Mouse (Mus musculus): ENCODE data around the gene Taf15. TPM values are rescaled to one million over a fixed set of nuclear protein-coding genes. Genes with fewer than 3 reads are reported as not detected.

Gene Taf15
- total and polyA plus RNA-seq, 3 experiments: 9.1 to 39.6 (median 34.2) TPM

GRCm38 (mm10) chr11:83462711-83463244 lies 10.1 kb upstream of the Taf15 start, which contains the start of gene Mmp28:
Gene Mmp28, minus strand, starts transcription at chr11:83463071.
- TF ChIP-seq POLR2A (IDR thresholded peaks at IDR 0.05; ENCODE audit: insufficient read depth, low read depth, low read length) (peak; percentile 42), CTCF (IDR thresholded peaks at IDR 0.05) (no peak), EP300 (IDR thresholded peaks at IDR 0.05; ENCODE audit: insufficient read depth, low read depth, low read length) (no peak)
- Histone ChIP-seq H3K27ac (peak within 1 kb of the TSS; percentile 78), H3K36me3 (ENCODE audit: control insufficient read depth, insufficient read depth, low read length) (peaks cover 4% of the 10 kb centered on the region; the same call in 1 of the 2 replicates), H3K4me1 (ENCODE audit: control insufficient read depth, insufficient read depth, low read length) (peaks cover 24% of the 10 kb centered on the region), H3K4me3 (peak within 1 kb of the TSS; percentile 59), H3K9ac (ENCODE audit: low read depth, low read length) (peak within 1 kb of the TSS; percentile 90), H3K27me3 (ENCODE audit: control insufficient read depth, insufficient read depth, low read length) (no peaks in the 10 kb centered on the region), H3K79me2 (replicated peaks; ENCODE audit: control insufficient read depth, insufficient read depth, low read length) (peaks cover 3% of the 10 kb centered on the region; the same call in 1 of the 2 replicates)
- under 1% methylated on average over 42 of the region's 42 CpGs for WGBS
- DNase-seq: peak; percentile 85 to 87
- intact Hi-C loops (cut with DNase I): no loop called here

- Histone ChIP-seq H3K27ac (peak overlapping the region; percentile 72), H3K79me2 (replicated peaks; ENCODE audit: control insufficient read depth, insufficient read depth, low read length) (peaks cover 3% of the 10 kb centered on the region; the same call in 1 of the 2 replicates), H3K9ac (ENCODE audit: low read depth, low read length) (no peak overlapping the region), H3K4me3 (no peak overlapping the region), H3K36me3 (ENCODE audit: control insufficient read depth, insufficient read depth, low read length) (peaks cover 4% of the 10 kb centered on the region; the same call in 1 of the 2 replicates), H3K4me1 (ENCODE audit: control insufficient read depth, insufficient read depth, low read length) (peaks cover 21% of the 10 kb centered on the region), H3K27me3 (ENCODE audit: control insufficient read depth, insufficient read depth, low read length) (no peaks in the 10 kb centered on the region)
- intact Hi-C loops (cut with DNase I): loop anchor here (5.0 kb wide), 1 partner anchor 514 kb away; the partner anchor contains the start of gene Slfn5
- peak; percentile 71 to 79 for DNase-seq
- peak; percentile 78; the same call in 1 of the 2 replicates for TF ChIP-seq EP300 (IDR thresholded peaks at IDR 0.05; ENCODE audit: insufficient read depth, low read depth, low read length)
- no peak for TF ChIP-seq POLR2A (IDR thresholded peaks at IDR 0.05; ENCODE audit: insufficient read depth, low read depth, low read length)
- 8% methylated on average over 2 of the region's 2 CpGs for WGBS
Observed at GRCm38 (mm10) chr11:83465976-83466375, 6.9 kb upstream of the Taf15 start.

- H3K36me3 ChIP-seq (ENCODE audit: control insufficient read depth, insufficient read depth, low read length): peaks cover 4% of the 10 kb centered on the region; the same call in 1 of the 2 replicates
Observed at GRCm38 (mm10) chr11:83467120-83467652, 5.7 kb upstream of the Taf15 start.

GRCm38 (mm10) chr11:83468765-83469164 lies 4.1 kb upstream of the Taf15 start:
- 93% methylated on average over 3 of the region's 3 CpGs for WGBS
- Histone ChIP-seq H3K27me3 (ENCODE audit: control insufficient read depth, insufficient read depth, low read length) (no peaks in the 10 kb centered on the region), H3K79me2 (replicated peaks; ENCODE audit: control insufficient read depth, insufficient read depth, low read length) (no peaks in the 10 kb centered on the region), H3K9ac (ENCODE audit: low read depth, low read length) (no peak overlapping the region), H3K27ac (no peak overlapping the region), H3K4me3 (no peak overlapping the region), H3K4me1 (ENCODE audit: control insufficient read depth, insufficient read depth, low read length) (peaks cover 14% of the 10 kb centered on the region), H3K36me3 (ENCODE audit: control insufficient read depth, insufficient read depth, low read length) (peaks cover 4% of the 10 kb centered on the region; the same call in 1 of the 2 replicates)
- TF ChIP-seq POLR2A (IDR thresholded peaks at IDR 0.05; ENCODE audit: insufficient read depth, low read depth, low read length) (no peak), EP300 (IDR thresholded peaks at IDR 0.05; ENCODE audit: insufficient read depth, low read depth, low read length) (no peak), CTCF (IDR thresholded peaks at IDR 0.05) (no peak)
- intact Hi-C loops (cut with DNase I): loop anchor here (5.0 kb wide), 1 partner anchor 516 kb away; the partner anchor contains the start of gene Slfn5
- DNase-seq: no peak

More at GRCm38 (mm10) chr11:83467120-83467652, 5.7 kb upstream of the Taf15 start:
- Histone ChIP-seq H3K4me1 (ENCODE audit: control insufficient read depth, insufficient read depth, low read length) (peaks cover 19% of the 10 kb centered on the region), H3K79me2 (replicated peaks; ENCODE audit: control insufficient read depth, insufficient read depth, low read length) (peaks cover 3% of the 10 kb centered on the region; the same call in 1 of the 2 replicates), H3K27ac (peak overlapping the region; percentile 72), H3K27me3 (ENCODE audit: control insufficient read depth, insufficient read depth, low read length) (no peaks in the 10 kb centered on the region), H3K9ac (ENCODE audit: low read depth, low read length) (no peak overlapping the region), H3K4me3 (no peak overlapping the region)
- peak; percentile 84 to 89 for DNase-seq
- peak; percentile 94 for TF ChIP-seq EP300 (IDR thresholded peaks at IDR 0.05; ENCODE audit: insufficient read depth, low read depth, low read length)
- peak; percentile 22; the same call in 1 of the 2 replicates for TF ChIP-seq POLR2A (IDR thresholded peaks at IDR 0.05; ENCODE audit: insufficient read depth, low read depth, low read length)
- no peak for TF ChIP-seq CTCF (IDR thresholded peaks at IDR 0.05)
- intact Hi-C loops (cut with DNase I): loop anchor here (1.0 to 5.0 kb wide), 2 partner anchors 26 to 515 kb away; partner anchors contain the start of gene Slfn5
- WGBS: 10% methylated on average over 11 of the region's 11 CpGs

GRCm38 (mm10) chr11:83471766-83472165 lies 1.1 kb upstream of the Taf15 start:
- intact Hi-C loops (cut with DNase I): loop anchor here (1.0 kb wide), 1 partner anchor 28 kb away; no protein-coding TSS in a partner anchor
- WGBS: 83% methylated on average over 2 of the region's 2 CpGs
- TF ChIP-seq POLR2A (IDR thresholded peaks at IDR 0.05; ENCODE audit: insufficient read depth, low read depth, low read length) (no peak), CTCF (IDR thresholded peaks at IDR 0.05) (no peak), EP300 (IDR thresholded peaks at IDR 0.05; ENCODE audit: insufficient read depth, low read depth, low read length) (no peak)
- Histone ChIP-seq H3K36me3 (ENCODE audit: control insufficient read depth, insufficient read depth, low read length) (peaks cover 9% of the 10 kb centered on the region), H3K27me3 (ENCODE audit: control insufficient read depth, insufficient read depth, low read length) (no peaks in the 10 kb centered on the region), H3K27ac (no peak overlapping the region), H3K9ac (ENCODE audit: low read depth, low read length) (no peak overlapping the region), H3K4me3 (no peak overlapping the region), H3K4me1 (ENCODE audit: control insufficient read depth, insufficient read depth, low read length) (peaks cover 9% of the 10 kb centered on the region), H3K79me2 (replicated peaks; ENCODE audit: control insufficient read depth, insufficient read depth, low read length) (no peaks in the 10 kb centered on the region)
- no peak for DNase-seq

All from heart, adult 2 months (tissue).